Mouse (Mus musculus) frontal cortex, postnatal 14 days (tissue): ENCODE data around the gene Gnao1.

Source experiments
- DNase-seq, 2 experiments: peaks; one replicate each; pipeline ENCODE4 v3.0.0; 2022; ENCODE audit warnings: low spot score in 2 of 2

The Gnao1 gene

DNA sequence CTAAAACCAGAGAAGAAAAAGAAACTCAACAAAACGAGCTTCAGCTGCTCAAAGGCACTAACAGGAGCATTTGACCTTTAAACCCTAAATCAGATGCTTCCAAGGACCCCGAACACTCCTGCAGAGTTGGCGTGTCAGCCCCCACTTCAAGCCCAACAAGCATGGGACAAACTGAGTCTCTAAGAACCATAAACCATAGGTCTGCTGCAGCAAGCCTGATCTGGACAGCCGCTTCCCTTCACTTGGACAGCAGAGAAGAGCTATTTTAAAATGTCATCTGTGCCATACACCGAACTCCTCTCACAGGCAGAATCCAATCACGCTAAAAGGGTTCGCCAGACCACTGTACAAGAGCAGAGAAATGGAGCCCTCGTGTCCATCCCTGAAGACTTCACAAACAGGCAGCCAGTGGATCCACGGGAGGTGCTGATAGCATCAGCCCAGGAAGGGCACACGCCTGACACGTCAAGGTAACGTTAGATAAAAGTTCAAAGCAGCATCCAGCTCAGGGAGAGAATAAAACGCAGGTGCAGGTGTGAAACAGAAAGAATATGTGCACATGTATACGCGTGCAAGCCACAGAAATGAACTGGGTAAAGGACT lies 199.6 kb downstream of the Gnao1 start:
- no peak for DNase-seq

DNA sequence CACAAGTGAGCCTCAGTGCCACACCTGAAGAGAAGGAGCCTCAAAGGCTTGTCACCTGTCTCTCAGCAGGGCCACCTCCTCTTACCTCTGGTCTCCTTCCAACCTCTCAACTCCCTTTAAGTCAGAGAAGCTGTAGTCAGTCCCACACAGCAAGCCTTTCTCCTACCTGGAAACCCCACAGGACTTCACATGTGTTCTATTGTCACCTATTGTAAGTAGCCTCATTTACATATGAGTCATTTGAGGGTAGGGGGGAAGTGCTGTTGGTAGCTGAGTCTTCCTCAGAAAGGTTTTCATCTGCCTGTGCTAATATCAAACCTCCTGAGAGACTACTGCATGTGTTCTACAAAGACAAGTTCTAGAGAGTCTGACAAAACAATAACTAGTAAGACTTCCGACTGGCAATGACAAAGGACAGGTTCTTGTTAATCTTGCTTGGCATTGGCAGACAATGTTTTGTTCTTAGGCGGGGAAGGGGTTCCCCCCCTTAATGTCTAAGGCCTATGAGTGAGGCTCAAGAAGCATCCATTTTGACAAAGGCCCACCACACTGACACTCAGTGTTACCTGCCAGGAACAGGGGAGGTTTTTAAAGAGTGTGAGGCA lies 200.4 kb downstream of the Gnao1 start:
- DNase-seq, result no peak

DNA sequence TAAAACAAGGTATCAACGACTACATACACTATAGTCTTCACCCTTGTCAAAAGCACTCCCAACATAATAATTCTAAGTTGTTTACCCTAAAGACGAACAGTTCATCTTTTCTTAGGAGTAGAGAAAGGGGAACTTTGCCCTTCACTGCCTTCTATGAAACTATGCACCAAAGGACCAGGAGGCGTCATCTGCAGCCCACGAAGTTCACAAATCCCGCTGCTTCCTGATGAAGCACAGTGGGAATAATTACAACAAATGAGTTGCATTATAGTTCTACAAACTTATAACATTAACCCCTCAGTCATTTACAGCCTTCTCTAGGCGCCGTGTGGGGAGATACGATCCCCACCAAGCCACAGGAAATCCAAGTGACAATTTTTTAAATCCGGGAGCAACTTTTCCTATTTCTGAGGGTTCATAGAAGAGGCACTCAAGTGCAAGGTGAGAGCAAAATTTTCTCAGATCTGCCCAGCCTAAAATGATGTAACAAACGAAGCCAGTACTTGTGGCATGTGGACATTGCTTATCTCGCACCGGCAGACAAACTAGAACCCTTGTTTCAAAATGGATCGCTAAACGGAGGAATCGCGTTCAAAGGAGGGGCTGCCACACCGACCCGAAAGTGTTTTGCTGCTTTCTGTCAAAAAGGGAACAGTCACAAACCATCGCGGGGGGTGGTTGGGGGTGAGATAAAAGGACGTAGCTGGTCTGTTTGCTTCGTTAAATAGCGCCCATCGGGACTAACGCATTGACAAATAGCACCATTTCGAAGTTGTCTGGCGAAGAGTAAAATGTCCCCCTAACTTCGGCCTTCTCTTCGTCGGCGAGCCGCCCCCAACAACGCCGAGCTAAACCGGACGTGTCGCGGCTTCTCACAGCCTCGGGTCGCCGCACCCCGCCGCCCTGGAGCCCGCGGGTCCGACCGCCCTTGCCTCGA lies 201.6 kb downstream of the Gnao1 start:
- no peak for DNase-seq

DNA sequence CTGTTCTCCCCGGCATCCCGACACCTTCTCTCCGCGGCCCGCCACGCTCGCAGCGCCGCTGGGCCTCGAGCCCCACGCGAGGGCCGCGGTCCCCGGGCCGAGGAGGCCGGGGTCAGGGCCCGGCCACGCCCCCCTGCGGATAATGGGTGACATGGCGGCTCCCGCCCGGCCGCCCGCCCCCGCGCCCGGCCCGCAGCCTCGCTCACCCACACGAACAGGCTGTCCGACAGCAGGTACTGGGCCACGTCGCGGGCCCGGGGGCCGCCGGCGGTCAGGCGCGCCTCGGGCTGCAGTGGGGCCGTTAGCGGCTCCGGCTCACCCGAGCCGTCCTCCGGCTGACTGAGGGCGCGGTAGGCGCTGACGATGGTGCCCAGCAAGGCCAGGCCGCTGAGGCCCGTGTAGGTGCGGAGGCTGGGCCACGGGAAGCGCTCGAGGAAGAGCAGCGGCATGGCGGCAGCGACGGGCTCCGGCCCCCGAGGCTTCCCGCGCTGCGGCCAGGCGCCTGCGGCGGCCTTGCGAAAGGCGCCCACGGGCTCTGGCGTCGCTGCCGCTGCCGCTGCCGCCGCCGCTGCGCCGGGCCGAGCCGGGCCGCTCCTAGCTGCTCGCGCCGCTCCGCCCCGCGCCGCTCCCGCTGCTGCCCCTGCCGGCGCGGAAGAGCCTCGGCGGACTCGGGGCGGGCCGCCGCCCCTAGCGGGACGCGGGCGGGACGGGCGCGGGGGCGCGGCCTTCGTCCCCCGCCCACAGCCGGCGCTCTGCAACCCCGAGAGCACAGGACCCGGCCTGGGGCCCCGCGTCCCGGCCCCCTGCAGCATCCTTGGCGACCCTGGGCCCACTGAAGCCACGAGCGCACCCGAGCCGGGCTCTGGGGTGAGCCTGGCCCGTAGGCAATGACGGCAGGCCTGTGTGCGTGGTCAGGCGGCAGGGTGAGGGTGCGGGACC lies 202.5 kb downstream of the Gnao1 start, which contains the start of gene Amfr:
Amfr (minus strand) TSS at position 830 of the 939 bp plus-strand sequence.
- peak; percentile 27 to 33 for DNase-seq

DNA sequence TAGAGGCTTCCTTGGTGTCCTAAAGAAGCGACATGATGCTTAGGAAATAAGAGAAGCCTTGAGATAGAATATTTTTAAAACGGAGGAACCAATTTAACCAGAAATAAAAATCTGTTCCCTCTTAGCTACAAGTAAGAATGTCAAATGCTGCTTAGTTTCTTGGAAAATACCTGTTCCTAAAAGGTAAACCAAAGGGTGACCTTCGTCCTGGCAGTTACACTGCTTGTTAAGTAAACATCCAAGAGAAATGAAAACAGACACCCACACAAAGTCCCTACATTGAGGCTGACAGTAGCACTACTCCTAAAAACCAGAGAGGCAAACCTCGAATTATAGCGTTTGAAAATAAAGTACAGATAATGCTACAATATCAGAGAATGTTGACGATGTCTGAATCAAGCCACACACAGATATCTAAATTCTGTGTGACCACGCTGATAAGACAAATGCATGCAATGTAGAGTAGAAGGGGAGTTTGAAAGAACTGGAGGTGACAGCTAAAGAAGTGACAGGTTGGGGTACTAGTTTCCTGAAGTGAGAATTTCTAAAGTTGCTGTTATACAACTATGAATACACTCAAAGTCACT lies 203.4 kb downstream of the Gnao1 start:
- no peak for DNase-seq
